Mouse (Mus musculus): ENCODE data around the gene Hpse2. TPM values are rescaled to one million over a fixed set of nuclear protein-coding genes. Genes with fewer than 3 reads are reported as not detected.

Gene Hpse2
- polyA plus RNA-seq, 2 experiments: 0.01 TPM; not detected in 1

- no peak overlapping the region for H3K4me3 ChIP-seq (ENCODE audit: insufficient read depth in 1 of 2, low read depth in 2 of 2, low read length in 2 of 2)
- TF ChIP-seq CTCF (IDR thresholded peaks at IDR 0.05; ENCODE audit: low read depth) (no peak), EP300 (IDR thresholded peaks at IDR 0.05; ENCODE audit: low read depth) (no peak)
- H3K36me3 ChIP-seq (replicated peaks; ENCODE audit: control insufficient read depth, insufficient read depth, low read depth): no peaks in the 10 kb centered on the region
- no peak for DNase-seq (ENCODE audit: low read depth in 3 of 3, low spot score in 3 of 3)
- no peak for ATAC-seq (ENCODE audit: insufficient read depth)
- no peaks in the 10 kb centered on the region for H3K27me3 ChIP-seq (ENCODE audit: control insufficient read depth, insufficient read depth, low read length)
- H3K27ac ChIP-seq: no peak overlapping the region
- no peak overlapping the region for H3K4me2 ChIP-seq (ENCODE audit: low read depth)
- H3K4me1 ChIP-seq (replicated peaks; ENCODE audit: control insufficient read depth in 2 of 2, insufficient read depth in 2 of 2, low read length in 1 of 2): no peaks in the 10 kb centered on the region
- 62% methylated on average over 4 of the region's 4 CpGs for WGBS (ENCODE audit: insufficient replicate concordance)
- no peaks in the 10 kb centered on the region for H3K9me3 ChIP-seq (ENCODE audit: control insufficient read depth, low read length)
- H3K9ac ChIP-seq (replicated peaks): no peak overlapping the region
These were observed 511.6 kb downstream of the Hpse2 start for GRCm38 (mm10) chr19:42876563-42876962.

- no peak for ATAC-seq (ENCODE audit: insufficient read depth)
- WGBS (ENCODE audit: insufficient replicate concordance): 53% methylated on average over 8 of the region's 8 CpGs
These were observed 518.3 kb downstream of the Hpse2 start for GRCm38 (mm10) chr19:42869663-42870530.

GRCm38 (mm10) chr19:42868958-42869662 is 519.0 kb downstream of the Hpse2 start:
- TF ChIP-seq EP300 (IDR thresholded peaks at IDR 0.05; ENCODE audit: low read depth) (no peak), CTCF (IDR thresholded peaks at IDR 0.05; ENCODE audit: low read depth) (no peak)
- Histone ChIP-seq H3K9me3 (ENCODE audit: control insufficient read depth, low read length) (no peaks in the 10 kb centered on the region), H3K9ac (replicated peaks) (no peak overlapping the region), H3K36me3 (replicated peaks; ENCODE audit: control insufficient read depth, insufficient read depth, low read depth) (no peaks in the 10 kb centered on the region), H3K4me1 (replicated peaks; ENCODE audit: control insufficient read depth in 2 of 2, insufficient read depth in 2 of 2, low read length in 1 of 2) (no peaks in the 10 kb centered on the region), H3K27ac (no peak overlapping the region), H3K4me2 (ENCODE audit: low read depth) (no peak overlapping the region), H3K4me3 (ENCODE audit: insufficient read depth in 1 of 2, low read depth in 2 of 2, low read length in 2 of 2) (no peak overlapping the region), H3K27me3 (ENCODE audit: control insufficient read depth, insufficient read depth, low read length) (no peaks in the 10 kb centered on the region)
- WGBS (ENCODE audit: insufficient replicate concordance): 30% methylated on average over 3 of the region's 3 CpGs
- ATAC-seq (ENCODE audit: insufficient read depth) (no peak), DNase-seq (ENCODE audit: low read depth in 3 of 3, low spot score in 3 of 3) (no peak)

More at GRCm38 (mm10) chr19:42869663-42870530, 518.3 kb downstream of the Hpse2 start:
- H3K4me3 ChIP-seq (ENCODE audit: insufficient read depth in 1 of 2, low read depth in 2 of 2, low read length in 2 of 2): no peak overlapping the region
- H3K4me2 ChIP-seq (ENCODE audit: low read depth): no peak overlapping the region
- no peaks in the 10 kb centered on the region for H3K36me3 ChIP-seq (replicated peaks; ENCODE audit: control insufficient read depth, insufficient read depth, low read depth)
- H3K9ac ChIP-seq (replicated peaks): no peak overlapping the region
- no peak for TF ChIP-seq EP300 (IDR thresholded peaks at IDR 0.05; ENCODE audit: low read depth)
- TF ChIP-seq CTCF (IDR thresholded peaks at IDR 0.05; ENCODE audit: low read depth): no peak
- no peaks in the 10 kb centered on the region for H3K27me3 ChIP-seq (ENCODE audit: control insufficient read depth, insufficient read depth, low read length)
- H3K9me3 ChIP-seq (ENCODE audit: control insufficient read depth, low read length): no peaks in the 10 kb centered on the region
- DNase-seq (ENCODE audit: low read depth in 3 of 3, low spot score in 3 of 3): no peak
- no peaks in the 10 kb centered on the region for H3K4me1 ChIP-seq (replicated peaks; ENCODE audit: control insufficient read depth in 2 of 2, insufficient read depth in 2 of 2, low read length in 1 of 2)
- H3K27ac ChIP-seq: no peak overlapping the region

- Histone ChIP-seq H3K4me2 (ENCODE audit: low read depth) (no peak overlapping the region), H3K4me3 (ENCODE audit: insufficient read depth in 1 of 2, low read depth in 2 of 2, low read length in 2 of 2) (no peak overlapping the region), H3K9me3 (ENCODE audit: control insufficient read depth, low read length) (no peaks in the 10 kb centered on the region), H3K27ac (no peak overlapping the region), H3K9ac (replicated peaks) (no peak overlapping the region), H3K36me3 (replicated peaks; ENCODE audit: control insufficient read depth, insufficient read depth, low read depth) (no peaks in the 10 kb centered on the region), H3K27me3 (ENCODE audit: control insufficient read depth, insufficient read depth, low read length) (no peaks in the 10 kb centered on the region), H3K4me1 (replicated peaks; ENCODE audit: control insufficient read depth in 2 of 2, insufficient read depth in 2 of 2, low read length in 1 of 2) (no peaks in the 10 kb centered on the region)
- WGBS (ENCODE audit: insufficient replicate concordance): 41% methylated on average over 3 of the region's 3 CpGs
- TF ChIP-seq CTCF (IDR thresholded peaks at IDR 0.05; ENCODE audit: low read depth) (no peak), EP300 (IDR thresholded peaks at IDR 0.05; ENCODE audit: low read depth) (no peak)
- no peak for ATAC-seq (ENCODE audit: insufficient read depth)
- DNase-seq (ENCODE audit: low read depth in 3 of 3, low spot score in 3 of 3): no peak
These were observed 525.1 kb downstream of the Hpse2 start for GRCm38 (mm10) chr19:42863013-42863412.

GRCm38 (mm10) chr19:42857096-42857495 is 531.1 kb downstream of the Hpse2 start:
- H3K36me3 ChIP-seq (replicated peaks; ENCODE audit: control insufficient read depth, insufficient read depth, low read depth): no peaks in the 10 kb centered on the region
- WGBS (ENCODE audit: insufficient replicate concordance): 75% methylated on average over 5 of the region's 5 CpGs
- no peak overlapping the region for H3K4me3 ChIP-seq (ENCODE audit: insufficient read depth in 1 of 2, low read depth in 2 of 2, low read length in 2 of 2)
- H3K4me1 ChIP-seq (replicated peaks; ENCODE audit: control insufficient read depth in 2 of 2, insufficient read depth in 2 of 2, low read length in 1 of 2): no peaks in the 10 kb centered on the region
- H3K4me2 ChIP-seq (ENCODE audit: low read depth): no peak overlapping the region
- H3K27ac ChIP-seq: no peak overlapping the region
- TF ChIP-seq EP300 (IDR thresholded peaks at IDR 0.05; ENCODE audit: low read depth) (no peak), CTCF (IDR thresholded peaks at IDR 0.05; ENCODE audit: low read depth) (no peak)
- no peak for ATAC-seq (ENCODE audit: insufficient read depth)
- no peaks in the 10 kb centered on the region for H3K9me3 ChIP-seq (ENCODE audit: control insufficient read depth, low read length)
- no peak for DNase-seq (ENCODE audit: low read depth in 3 of 3, low spot score in 3 of 3)
- no peak overlapping the region for H3K9ac ChIP-seq (replicated peaks)
- H3K27me3 ChIP-seq (ENCODE audit: control insufficient read depth, insufficient read depth, low read length): no peaks in the 10 kb centered on the region

Measured in liver, embryonic 14.5 days (tissue).